Mouse (Mus musculus): ENCODE measurements around the gene Astn2.

DNA sequence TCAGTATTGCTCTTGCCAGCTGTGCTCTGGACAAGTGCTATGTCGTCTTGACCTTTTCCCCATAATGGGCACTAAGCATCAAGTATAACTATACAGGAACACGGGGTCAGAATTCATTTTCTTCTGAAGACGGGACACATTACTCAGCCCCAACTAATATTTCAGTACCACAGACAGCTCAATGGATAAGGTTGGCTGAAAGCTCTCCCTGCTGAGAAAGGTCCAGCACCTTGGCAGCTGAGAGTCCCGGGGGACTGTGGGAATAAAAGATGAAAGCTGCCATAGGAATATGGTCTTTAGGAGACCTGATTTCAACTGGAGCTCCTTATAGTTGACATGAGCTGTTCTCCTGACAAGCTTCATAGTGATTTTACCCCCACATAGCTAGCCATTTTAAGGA lies 421.5 kb downstream of the Astn2 start:
- TF ChIP-seq POLR2A (IDR thresholded peaks at IDR 0.05; ENCODE audit: borderline replicate concordance, control insufficient read depth, low read depth, low read length) (no peak), CTCF (IDR thresholded peaks at IDR 0.05; ENCODE audit: control insufficient read depth, insufficient read depth, low read length) (no peak)

All from bone marrow, adult 2 months (tissue).